ENCODE assay signal across 20 mouse cellular contexts in genomic region chr9:29523221-29523620, GRCm38 (mm10).
DNase-seq lines count a peak whose midpoint lies in the region; ATAC-seq and TF ChIP-seq lines count a peak whose summit lies in the region.
"Had no signal": no experiment of that assay in that cellular context is flagged by ENCODE, and none has a peak within 500 bp of the region (broad histone marks: within the 10 kb centered on the region; RNA-seq: fewer than 3 reads in every experiment).

No protein-coding gene starts in this region.

- no peak overlapping the region for H3K4me2 ChIP-seq in hindbrain, postnatal 0 days (ENCODE audit: low read depth, low read length)
- H3K4me2 ChIP-seq in liver, postnatal 0 days (ENCODE audit: low read depth, low read length), result no peak overlapping the region
- H3K4me2 ChIP-seq: heart, embryonic 11.5 days; limb, embryonic 12.5 days had no signal

- H3K9ac ChIP-seq in hindbrain, postnatal 0 days (replicated peaks; ENCODE audit: low read length), result no peak overlapping the region
- H3K9ac ChIP-seq in liver, postnatal 0 days (replicated peaks), result no peak overlapping the region
- H3K9ac ChIP-seq: limb, embryonic 12.5 days had no signal

- no peak for TF ChIP-seq CTCF in hindbrain, postnatal 0 days (IDR thresholded peaks at IDR 0.05; ENCODE audit: low read depth)
- no peak for TF ChIP-seq CTCF in liver, postnatal 0 days (IDR thresholded peaks at IDR 0.05; ENCODE audit: low read depth)

- H3K27ac ChIP-seq in hindbrain, postnatal 0 days, result no peak overlapping the region
- H3K27ac ChIP-seq in liver, postnatal 0 days (ENCODE audit: low read depth), result no peak overlapping the region
- H3K27ac ChIP-seq: embryonic facial prominence, embryonic 10.5 days; limb, embryonic 12.5 days had no signal

- TF ChIP-seq EP300 in liver, postnatal 0 days (IDR thresholded peaks at IDR 0.05; ENCODE audit: low read depth), result no peak

- DNase-seq in brain, adult 2 months (ENCODE audit: low read depth, low spot score), result peak; percentile 93
- DNase-seq in cerebellum, adult 11 months, result peak; percentile 74
- DNase-seq in cerebellum, postnatal 36 days, result peak; percentile 73 to 80
- DNase-seq in hindbrain, postnatal 0 days (ENCODE audit: low spot score), result peak; percentile 50
- no peak for DNase-seq in T-cell, adult 2 months (ENCODE audit: low spot score)
- DNase-seq in liver, postnatal 0 days, result no peak
- no peak for DNase-seq in ovary, postnatal 10 days (ENCODE audit: low spot score)
- DNase-seq: gastrocnemius, postnatal 14 days; heart, postnatal 36 days; kidney, adult 8-10 months; kidney, postnatal 4 days; layer of hippocampus, postnatal 36 days; right cerebral cortex, adult 18-20 months; thymus, postnatal 4 days had no signal

- no peaks in the 10 kb centered on the region for H3K36me3 ChIP-seq in hindbrain, postnatal 0 days (ENCODE audit: insufficient read depth, low read length)
- no peaks in the 10 kb centered on the region for H3K36me3 ChIP-seq in liver, postnatal 0 days (replicated peaks; ENCODE audit: insufficient read depth, low read length)
- H3K36me3 ChIP-seq: embryonic facial prominence, embryonic 10.5 days; limb, embryonic 12.5 days had no signal

- peaks cover 10% of the 10 kb centered on the region; the same call in 1 of the 2 replicates for H3K4me1 ChIP-seq in hindbrain, postnatal 0 days (ENCODE audit: insufficient read depth, low read length)
- H3K4me1 ChIP-seq in liver, postnatal 0 days (ENCODE audit: insufficient read depth), result no peaks in the 10 kb centered on the region
- H3K4me1 ChIP-seq: embryonic facial prominence, embryonic 10.5 days had no signal

- H3K4me3 ChIP-seq in hindbrain, postnatal 0 days (ENCODE audit: low read length), result no peak overlapping the region
- H3K4me3 ChIP-seq in liver, postnatal 0 days (ENCODE audit: low read depth, low read length), result no peak overlapping the region
- H3K4me3 ChIP-seq: embryonic facial prominence, embryonic 10.5 days; limb, embryonic 12.5 days; myocyte had no signal

- H3K27me3 ChIP-seq in hindbrain, postnatal 0 days (ENCODE audit: insufficient read depth, low read length), result no peaks in the 10 kb centered on the region
- H3K27me3 ChIP-seq in liver, postnatal 0 days (ENCODE audit: insufficient read depth, low read length), result no peaks in the 10 kb centered on the region
- H3K27me3 ChIP-seq: limb, embryonic 12.5 days had no signal

- H3K9me3 ChIP-seq in hindbrain, postnatal 0 days (ENCODE audit: low read length), result no peaks in the 10 kb centered on the region
- no peaks in the 10 kb centered on the region for H3K9me3 ChIP-seq in liver, postnatal 0 days (ENCODE audit: low read length)
- H3K9me3 ChIP-seq: embryonic facial prominence, embryonic 10.5 days; limb, embryonic 12.5 days had no signal

- peak; percentile 61 for ATAC-seq in hindbrain, postnatal 0 days
- ATAC-seq in liver, postnatal 0 days, result no peak
- ATAC-seq in frontal cortex, adult (ENCODE audit: low TSS enrichment), result no peak
- ATAC-seq: CD4-positive, CD25-positive, alpha-beta regulatory T cell, adult 4 months had no signal

- 54% methylated on average over 3 of the region's 3 CpGs for WGBS in hindbrain, postnatal 0 days
- 54% methylated on average over 3 of the region's 3 CpGs for whole genome bisulfite sequencing in liver, postnatal 0 days (ENCODE audit: insufficient replicate concordance)

Comparison
In these comparisons a context has a peak if more than half of its experiments do, and no peak if none do; other contexts are left out.
1. DNase-seq: peak in brain, adult 2 months (single experiment), cerebellum, adult 11 months (single experiment), cerebellum, postnatal 36 days (2 of 2) and hindbrain, postnatal 0 days (single experiment); none in T-cell, adult 2 months (single experiment), liver, postnatal 0 days (single experiment) and ovary, postnatal 10 days (single experiment).